Mouse (Mus musculus) embryonic facial prominence, embryonic 12.5 days (tissue): ENCODE data around the gene Rhof. TPM values are rescaled to one million over a fixed set of nuclear protein-coding genes. Genes with fewer than 3 reads are reported as not detected.

Source experiments
- ATAC-seq: fragments of 200-750 bp; cut with Nextera tagmentation; 2 replicates; pipeline ENCODE4 v1.8.0; 2017; ENCODE audit not compliant: insufficient number of reproducible peaks, insufficient read depth, low FRiP score, low TSS enrichment
- H3K27ac ChIP-seq: fragments of 300-500 bp; sonication (generic); 2 replicates; pipeline ENCODE4 v1.5.1; 2016; ENCODE audit warnings: mild to moderate bottlenecking
- H3K27me3 ChIP-seq: fragments of 300-500 bp; sonication (generic); 2 replicates; pipeline ENCODE4 v1.6.1; 2016; ENCODE audit warnings: mild to moderate bottlenecking, moderate library complexity
- H3K36me3 ChIP-seq: fragments of 300-500 bp; sonication (generic); 2 replicates; pipeline ENCODE4 v1.6.1; 2016; ENCODE audit warnings: mild to moderate bottlenecking
- H3K4me1 ChIP-seq: fragments of 300-500 bp; sonication (generic); 2 replicates; pipeline ENCODE4 v1.6.1; 2016
- H3K4me2 ChIP-seq: fragments of 300-500 bp; sonication (generic); replicated peaks from 2 replicates; pipeline ENCODE4 v1.6.1; 2016; ENCODE audit warnings: mild to moderate bottlenecking, moderate library complexity
- H3K4me3 ChIP-seq: fragments of 300-500 bp; sonication (generic); 2 replicates; pipeline ENCODE4 v1.5.1; 2016; ENCODE audit warnings: mild to moderate bottlenecking
- H3K9ac ChIP-seq: fragments of 300-500 bp; sonication (generic); 2 replicates; pipeline ENCODE4 v1.6.1; 2016; ENCODE audit warnings: mild to moderate bottlenecking, moderate library complexity
- H3K9me3 ChIP-seq: fragments of 300-500 bp; sonication (generic); 2 replicates; pipeline ENCODE4 v1.6.1; 2016; ENCODE audit warnings: mild to moderate bottlenecking, moderate library complexity
- WGBS: fragments of 180-500 bp; shearing (Covaris S2); methylation state at CpG from one replicate; pipeline ENCODE4 v1.1.7; 2016; 5-methylcytosine and 5-hydroxymethylcytosine counted together
- polyA plus RNA-seq: library from polyadenylated mRNA; unstranded; fragments of >200 nt; fragmentation: Nextera tagmentation; extraction: Ambion mirVana; gene quantifications from 2 replicates; pipeline ENCODE4 v1.2.1, GENCODE M21; 2016

Gene Rhof
- 2.9 and 3.4 TPM in 2 replicates for polyA plus RNA-seq

DNA sequence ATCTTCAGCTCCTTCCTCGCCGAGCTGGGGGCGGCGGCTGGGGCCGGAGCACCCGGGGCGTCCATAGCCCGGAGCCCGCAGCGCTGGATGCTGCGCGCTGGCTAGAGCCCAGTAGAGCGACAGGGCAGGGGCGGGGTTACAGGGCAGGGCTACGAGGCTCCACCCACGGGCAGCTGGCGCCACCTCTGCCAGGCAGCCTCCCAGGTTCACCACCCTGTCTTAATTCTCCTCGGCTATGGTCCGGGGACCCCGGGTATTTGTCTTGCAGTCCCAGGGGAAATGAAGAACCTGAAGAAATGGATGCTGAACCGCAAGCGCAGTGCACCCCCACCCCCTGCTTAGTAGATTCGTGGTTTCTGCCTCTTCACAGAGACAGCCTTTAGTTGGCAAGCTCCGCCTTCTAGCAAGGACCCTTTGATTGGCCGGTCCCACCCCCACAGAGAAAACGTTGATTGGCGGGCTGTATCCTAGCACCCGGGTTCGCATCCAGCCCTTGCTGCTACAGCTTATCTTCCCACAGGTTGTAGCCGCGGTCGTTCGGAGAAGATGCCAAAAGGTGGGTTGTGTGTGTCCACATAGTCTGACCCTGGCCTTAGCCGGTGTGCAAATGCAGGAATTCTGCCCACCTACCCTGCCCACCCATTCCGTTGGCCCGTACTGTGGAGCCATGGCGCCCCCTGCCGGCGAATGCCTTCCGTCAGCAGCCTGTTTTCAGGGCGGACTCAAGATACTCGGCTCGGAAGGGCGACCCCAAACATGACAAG lies at the start of gene Rhof:
TSS of gene Rhof (minus strand) at position 385 of the 764 bp plus-strand sequence.
- Histone ChIP-seq H3K9ac (peak within 1 kb of the TSS; percentile 52), H3K9me3 (no peaks in the 10 kb centered on the region), H3K4me2 (peak within 1 kb of the TSS; percentile 61), H3K4me3 (peak within 1 kb of the TSS; percentile 33), H3K27me3 (no peaks in the 10 kb centered on the region), H3K36me3 (peaks cover 15% of the 10 kb centered on the region), H3K4me1 (peaks cover 64% of the 10 kb centered on the region), H3K27ac (peak within 1 kb of the TSS; percentile 100)
- 3% methylated on average over 44 of the region's 44 CpGs for WGBS
- ATAC-seq, result peak; percentile 29; the same call in 1 of the 2 replicates

DNA sequence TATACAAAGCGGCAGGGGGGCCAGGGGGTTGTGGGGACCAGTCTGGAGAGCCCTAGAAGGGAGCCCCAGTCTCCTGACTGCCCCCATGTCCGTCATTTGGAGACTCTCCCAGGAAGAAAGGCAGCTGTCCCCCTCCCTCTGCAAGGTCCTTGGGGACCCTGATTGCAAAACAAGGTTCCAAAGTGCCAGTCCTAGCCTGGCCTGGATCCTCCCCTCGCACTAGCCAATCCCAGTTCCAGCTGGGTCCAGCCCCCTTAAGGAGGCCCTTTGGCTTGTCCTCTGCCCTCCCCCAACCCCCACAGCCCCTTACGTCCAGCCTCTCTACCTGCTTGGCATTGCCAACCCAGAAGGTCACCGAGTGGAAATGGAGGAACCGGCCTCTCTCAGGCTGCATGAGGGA lies 49.0 kb upstream of the Rhof start:
- Histone ChIP-seq H3K4me2 (no peak overlapping the region), H3K4me3 (no peak overlapping the region), H3K9ac (no peak overlapping the region), H3K4me1 (no peaks in the 10 kb centered on the region), H3K27me3 (no peaks in the 10 kb centered on the region), H3K9me3 (no peaks in the 10 kb centered on the region), H3K36me3 (no peaks in the 10 kb centered on the region), H3K27ac (no peak overlapping the region)
- no peak for ATAC-seq
- 77% methylated on average over 6 of the region's 6 CpGs for WGBS

DNA sequence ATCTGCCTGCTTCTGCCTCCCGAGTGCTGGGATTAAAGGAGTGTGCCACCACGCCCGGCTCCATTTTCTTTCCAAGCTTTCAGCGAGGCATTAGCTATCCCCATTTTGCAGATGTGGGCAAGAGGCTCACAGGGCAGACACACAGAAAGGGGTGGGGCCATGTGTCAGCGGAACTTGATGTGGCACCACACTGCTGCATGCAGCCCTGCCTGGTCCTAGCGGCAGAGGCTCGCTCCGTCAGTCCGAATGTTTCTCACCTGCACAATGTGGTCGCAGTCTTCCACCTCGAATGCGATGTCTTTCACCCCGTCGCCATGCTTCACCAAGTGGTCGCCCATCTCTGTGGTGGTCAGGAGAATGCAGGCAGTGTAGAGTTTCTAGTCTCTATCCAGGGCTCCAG lies 47.9 kb upstream of the Rhof start:
- ATAC-seq, result no peak

DNA sequence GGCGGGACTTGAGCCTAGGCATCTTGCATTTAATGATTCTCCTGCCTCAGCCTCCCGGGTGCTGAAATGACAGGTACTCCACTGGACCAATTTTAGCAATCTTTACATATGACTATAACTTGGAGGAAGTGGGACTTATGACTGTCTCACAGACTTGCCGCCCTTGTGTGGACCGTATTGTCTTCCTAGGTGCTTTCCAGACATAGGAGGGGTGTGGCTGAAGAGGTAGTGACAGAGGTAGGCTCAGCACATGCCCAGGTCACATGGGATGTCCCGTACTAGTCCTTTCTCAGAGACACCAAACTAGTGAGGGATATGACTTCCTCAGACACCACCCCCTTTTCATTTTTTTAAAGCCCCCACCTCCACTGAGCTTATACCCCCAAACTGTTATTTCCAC lies 46.3 kb upstream of the Rhof start:
- no peak for ATAC-seq
- no peaks in the 10 kb centered on the region for H3K36me3 ChIP-seq
- WGBS, result 88% methylated on average over 5 of the region's 5 CpGs
- no peak overlapping the region for H3K27ac ChIP-seq
- H3K4me1 ChIP-seq, result no peaks in the 10 kb centered on the region
- no peak overlapping the region for H3K4me3 ChIP-seq
- H3K4me2 ChIP-seq, result no peak overlapping the region
- H3K27me3 ChIP-seq, result no peaks in the 10 kb centered on the region
- no peaks in the 10 kb centered on the region for H3K9me3 ChIP-seq
- H3K9ac ChIP-seq, result no peak overlapping the region

More for the DNA sequence above, 47.9 kb upstream of the Rhof start:
- Histone ChIP-seq H3K9ac (no peak overlapping the region), H3K4me2 (no peak overlapping the region), H3K36me3 (no peaks in the 10 kb centered on the region), H3K27ac (no peak overlapping the region), H3K4me1 (no peaks in the 10 kb centered on the region), H3K4me3 (no peak overlapping the region), H3K27me3 (no peaks in the 10 kb centered on the region), H3K9me3 (no peaks in the 10 kb centered on the region)
- WGBS, result 90% methylated on average over 15 of the region's 15 CpGs

DNA sequence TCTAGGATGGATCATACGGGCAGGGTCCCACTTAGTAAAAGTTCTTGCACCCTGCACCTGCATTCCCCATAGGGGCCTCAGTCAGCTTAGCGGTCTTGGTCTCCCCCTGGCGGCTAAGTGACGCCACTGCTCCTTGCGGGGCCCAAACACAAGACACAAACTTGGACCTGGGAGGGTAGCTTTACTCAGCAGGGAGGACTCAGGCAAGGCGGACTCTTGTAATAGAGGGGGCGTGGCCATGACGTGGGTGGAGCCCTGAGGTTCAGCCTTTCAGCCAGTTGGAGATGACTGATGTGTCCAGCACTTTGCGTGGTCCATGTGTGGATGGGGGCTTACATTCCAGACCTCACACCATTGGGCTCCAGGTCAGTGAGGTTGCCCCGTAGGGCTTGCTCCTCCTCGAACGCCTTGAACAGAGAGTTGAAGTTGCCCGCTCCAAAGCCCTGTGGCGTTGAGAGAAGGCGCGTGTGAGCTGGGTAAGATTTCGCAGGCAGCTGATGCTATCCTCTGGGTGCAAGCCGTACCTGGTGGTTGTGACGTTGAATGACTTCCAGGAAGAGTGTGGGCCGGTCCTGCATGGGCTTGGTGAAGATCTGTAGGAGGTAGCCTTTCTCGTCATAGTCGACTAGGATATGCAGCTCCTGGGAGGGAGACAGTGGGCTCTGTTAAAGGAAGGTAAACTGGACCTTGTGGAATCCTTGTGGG lies 39.3 kb upstream of the Rhof start:
- Histone ChIP-seq H3K4me3 (peak overlapping the region; percentile 29), H3K9ac (no peak overlapping the region), H3K4me2 (peak overlapping the region; percentile 57), H3K36me3 (peaks cover 6% of the 10 kb centered on the region), H3K27me3 (no peaks in the 10 kb centered on the region), H3K9me3 (no peaks in the 10 kb centered on the region), H3K27ac (no peak overlapping the region), H3K4me1 (peaks cover 19% of the 10 kb centered on the region)
- peak; percentile 54 for ATAC-seq
- WGBS, result 9% methylated on average over 22 of the region's 22 CpGs

DNA sequence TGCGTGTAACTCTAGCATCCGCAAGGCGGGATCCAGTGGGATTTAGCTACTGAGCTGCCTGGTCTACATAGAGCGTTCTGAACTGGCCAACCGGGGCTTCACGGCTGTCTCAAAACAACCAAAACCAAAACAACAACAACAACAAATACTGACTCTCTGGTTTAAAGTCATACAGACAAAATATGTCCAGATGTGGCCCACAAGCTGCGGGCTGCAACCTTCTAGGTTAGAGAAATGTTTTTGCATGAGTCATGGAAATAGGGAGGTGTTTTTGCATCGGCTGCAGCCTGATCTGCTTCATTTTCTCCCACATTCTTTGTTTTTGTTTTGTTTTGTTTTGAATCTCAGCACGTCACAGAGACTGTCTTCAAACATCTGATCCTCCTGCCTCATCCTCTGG lies 37.9 kb upstream of the Rhof start:
- Histone ChIP-seq H3K27me3 (no peaks in the 10 kb centered on the region), H3K4me1 (peaks cover 19% of the 10 kb centered on the region), H3K4me2 (no peak overlapping the region), H3K27ac (peak overlapping the region; percentile 24; the same call in 1 of the 2 replicates), H3K36me3 (peaks cover 20% of the 10 kb centered on the region), H3K9me3 (no peaks in the 10 kb centered on the region), H3K4me3 (no peak overlapping the region), H3K9ac (no peak overlapping the region)
- ATAC-seq, result no peak; the same call in 1 of the 2 replicates
- WGBS, result 54% methylated on average over 9 of the region's 9 CpGs

DNA sequence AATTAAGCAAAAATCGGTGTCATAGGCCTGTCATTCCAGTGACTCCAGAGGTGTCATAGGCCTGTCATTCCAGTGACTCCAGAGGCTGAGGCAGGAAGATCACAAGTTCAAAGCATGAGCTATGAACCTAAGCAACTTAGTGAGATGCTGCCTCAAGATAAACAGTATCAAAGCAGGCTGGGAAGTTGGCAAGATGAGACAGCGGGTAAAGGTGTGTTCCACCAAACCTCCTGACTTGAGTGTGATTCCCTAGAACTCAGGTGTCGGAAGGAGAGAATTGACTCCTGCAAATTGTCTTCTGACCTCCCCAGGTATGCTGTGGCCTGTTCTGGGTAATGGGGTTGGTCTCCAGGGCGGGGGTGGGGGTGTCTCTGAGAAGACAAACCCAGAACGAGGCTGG lies 36.8 kb upstream of the Rhof start, which contains the start of gene Psmd9:
TSS of gene Psmd9 (plus strand) at position 130 of the 400 bp plus-strand sequence.
- 85% methylated on average over 5 of the region's 5 CpGs for WGBS
- H3K27me3 ChIP-seq, result no peaks in the 10 kb centered on the region
- H3K4me3 ChIP-seq, result no peak within 1 kb of the TSS
- peaks cover 19% of the 10 kb centered on the region for H3K4me1 ChIP-seq
- ATAC-seq, result no peak
- no peak within 1 kb of the TSS for H3K4me2 ChIP-seq
- peaks cover 25% of the 10 kb centered on the region for H3K36me3 ChIP-seq
- H3K9me3 ChIP-seq, result no peaks in the 10 kb centered on the region
- no peak within 1 kb of the TSS for H3K9ac ChIP-seq
- H3K27ac ChIP-seq, result peak within 1 kb of the TSS; percentile 24; the same call in 1 of the 2 replicates

DNA sequence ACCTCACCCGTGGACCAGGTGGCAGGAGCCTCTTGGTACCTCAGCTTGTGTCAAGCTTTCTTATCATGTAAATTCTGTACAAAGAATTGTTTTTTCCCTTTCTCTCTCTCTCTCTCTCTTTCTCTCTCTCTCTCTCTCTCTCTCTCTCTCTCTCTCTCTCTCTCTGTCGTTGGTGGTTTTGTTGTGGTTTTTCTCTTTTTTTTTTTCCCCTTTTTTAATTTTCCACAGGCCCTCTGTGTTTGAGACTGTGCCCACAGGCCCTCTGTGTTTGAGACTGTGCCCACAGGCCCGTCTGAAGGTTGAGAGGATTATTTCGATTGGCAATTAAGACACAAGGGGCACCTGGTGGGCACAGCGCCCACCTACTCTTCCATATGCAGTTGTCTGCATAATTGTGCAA lies 35.1 kb upstream of the Rhof start:
- no peak for ATAC-seq
- H3K36me3 ChIP-seq, result peaks cover 42% of the 10 kb centered on the region
- WGBS, result 79% methylated on average over 5 of the region's 5 CpGs
- no peaks in the 10 kb centered on the region for H3K27me3 ChIP-seq
- no peak overlapping the region for H3K27ac ChIP-seq
- no peak overlapping the region for H3K4me2 ChIP-seq
- H3K9ac ChIP-seq, result no peak overlapping the region
- no peaks in the 10 kb centered on the region for H3K9me3 ChIP-seq
- no peak overlapping the region for H3K4me3 ChIP-seq
- H3K4me1 ChIP-seq, result peaks cover 15% of the 10 kb centered on the region

DNA sequence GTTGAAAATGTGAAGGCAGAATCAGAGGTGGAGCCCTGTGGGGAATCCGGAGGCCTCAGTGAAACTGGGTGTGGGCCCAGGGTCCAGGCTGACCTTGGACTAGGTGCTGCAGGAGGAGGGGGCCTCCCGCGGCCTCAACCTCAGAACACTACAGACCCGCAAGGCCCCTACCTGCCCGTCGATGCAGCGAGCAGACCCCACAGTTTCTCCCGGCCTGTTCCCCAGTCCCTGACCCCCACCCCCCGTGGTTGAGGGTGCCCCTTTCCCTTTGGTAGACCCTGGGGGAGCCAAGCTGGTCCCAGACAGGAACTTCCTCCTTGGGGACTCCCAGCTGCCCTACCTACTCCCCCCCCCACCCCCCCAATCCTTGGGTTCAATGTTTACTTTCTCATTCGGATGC lies 33.9 kb upstream of the Rhof start:
- H3K27ac ChIP-seq, result no peak overlapping the region
- no peaks in the 10 kb centered on the region for H3K9me3 ChIP-seq
- H3K4me1 ChIP-seq, result peaks cover 4% of the 10 kb centered on the region; the same call in 1 of the 2 replicates
- no peak overlapping the region for H3K4me3 ChIP-seq
- 93% methylated on average over 10 of the region's 10 CpGs for WGBS
- no peaks in the 10 kb centered on the region for H3K27me3 ChIP-seq
- H3K9ac ChIP-seq, result no peak overlapping the region
- peaks cover 52% of the 10 kb centered on the region for H3K36me3 ChIP-seq
- H3K4me2 ChIP-seq, result no peak overlapping the region
- no peak for ATAC-seq

DNA sequence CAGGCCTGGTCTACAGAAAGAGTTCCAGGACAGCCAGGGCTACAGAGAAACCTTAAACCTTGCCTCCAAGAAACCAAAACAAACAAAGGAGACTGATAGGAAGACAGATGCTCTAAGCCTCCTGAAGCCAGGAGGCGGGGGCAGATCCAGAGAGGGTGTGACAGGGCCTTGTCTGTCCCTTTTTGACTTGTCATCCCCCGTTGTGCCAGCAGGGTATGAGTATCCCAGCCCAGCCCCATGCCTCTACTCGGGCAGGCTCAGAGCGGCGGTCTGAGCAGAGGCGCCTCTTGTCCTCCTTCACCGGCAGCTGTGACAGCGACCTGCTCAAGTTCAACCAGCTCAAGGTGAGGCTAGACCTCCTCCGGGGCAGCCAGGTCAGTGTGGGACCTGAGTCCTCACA lies 30.4 kb upstream of the Rhof start:
- H3K27me3 ChIP-seq, result no peaks in the 10 kb centered on the region
- no peaks in the 10 kb centered on the region for H3K9me3 ChIP-seq
- ATAC-seq, result no peak
- H3K27ac ChIP-seq, result no peak overlapping the region
- peaks cover 86% of the 10 kb centered on the region for H3K36me3 ChIP-seq
- 82% methylated on average over 9 of the region's 9 CpGs for WGBS
- no peak overlapping the region for H3K4me2 ChIP-seq
- no peak overlapping the region for H3K9ac ChIP-seq
- H3K4me1 ChIP-seq, result no peaks in the 10 kb centered on the region
- no peak overlapping the region for H3K4me3 ChIP-seq

DNA sequence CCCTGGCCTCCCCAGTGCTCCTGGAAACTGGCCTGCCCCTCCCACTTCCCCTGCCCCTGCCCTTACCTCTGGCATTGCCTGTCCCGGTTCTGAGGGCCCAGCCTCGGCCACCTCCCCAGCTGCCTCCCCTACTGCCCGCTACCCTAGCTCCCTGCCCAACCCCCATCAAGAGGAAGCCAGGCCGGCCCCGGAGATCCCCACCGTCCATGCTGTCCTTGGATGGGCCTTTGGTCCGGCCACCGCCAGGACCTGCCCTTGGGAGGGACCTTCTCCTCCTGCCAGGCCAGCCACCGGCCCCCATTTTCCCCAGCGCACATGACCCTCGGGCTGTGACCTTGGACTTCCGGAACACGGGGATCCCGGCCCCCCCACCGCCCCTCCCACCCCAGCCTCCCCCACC lies 27.8 kb upstream of the Rhof start:
- peaks cover 82% of the 10 kb centered on the region for H3K36me3 ChIP-seq
- no peaks in the 10 kb centered on the region for H3K9me3 ChIP-seq
- no peak overlapping the region for H3K4me2 ChIP-seq
- 92% methylated on average over 15 of the region's 15 CpGs for WGBS
- H3K27ac ChIP-seq, result no peak overlapping the region
- H3K9ac ChIP-seq, result no peak overlapping the region
- H3K4me3 ChIP-seq, result no peak overlapping the region
- no peaks in the 10 kb centered on the region for H3K27me3 ChIP-seq
- ATAC-seq, result no peak
- H3K4me1 ChIP-seq, result no peaks in the 10 kb centered on the region

DNA sequence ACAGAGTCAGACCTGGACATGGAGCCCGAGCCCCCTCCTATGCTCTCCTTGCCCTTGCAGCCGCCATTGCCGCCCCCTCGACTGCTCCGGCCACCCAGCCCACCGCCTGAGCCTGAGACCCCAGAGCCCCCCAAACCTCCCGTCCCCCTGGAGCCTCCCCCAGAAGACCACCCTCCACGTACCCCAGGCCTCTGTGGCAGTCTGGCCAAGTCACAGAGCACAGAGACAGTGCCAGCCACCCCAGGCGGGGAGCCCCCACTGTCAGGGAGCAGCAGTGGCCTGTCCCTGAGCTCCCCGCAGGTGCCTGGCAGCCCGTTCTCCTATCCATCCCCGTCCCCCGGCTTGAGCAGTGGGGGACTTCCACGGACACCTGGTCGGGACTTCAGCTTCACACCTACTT lies 27.4 kb upstream of the Rhof start:
- Histone ChIP-seq H3K9ac (no peak overlapping the region), H3K4me2 (no peak overlapping the region), H3K36me3 (peaks cover 85% of the 10 kb centered on the region), H3K4me1 (no peaks in the 10 kb centered on the region), H3K4me3 (no peak overlapping the region), H3K27ac (no peak overlapping the region), H3K27me3 (no peaks in the 10 kb centered on the region), H3K9me3 (no peaks in the 10 kb centered on the region)
- WGBS, result 89% methylated on average over 15 of the region's 15 CpGs
- ATAC-seq, result no peak
